Mouse (Mus musculus): ENCODE measurements around the gene Lins1. TPM values are rescaled to one million over a fixed set of nuclear protein-coding genes. Genes with fewer than 3 reads are reported as not detected.
A peak's percentile ranks its signal among the peaks of the same experiment; 100 is the strongest.

Lins1 gene
- polyA plus RNA-seq, 1 experiment, result 9.6 TPM

- H3K4me3 ChIP-seq (ENCODE audit: control insufficient read depth, low read depth, low read length), result peak overlapping the region; percentile 85
- TF ChIP-seq POLR2A (IDR thresholded peaks at IDR 0.05; ENCODE audit: control insufficient read depth, low read depth, low read length) (no peak), CTCF (IDR thresholded peaks at IDR 0.05; ENCODE audit: control insufficient read depth, insufficient read depth, insufficient replicate concordance, low read depth, low read length) (no peak)
- peaks cover 3% of the 10 kb centered on the region; the same call in 1 of the 2 replicates for H3K4me1 ChIP-seq (ENCODE audit: control insufficient read depth, insufficient read depth, low read length)
- 0 out of 2 replicates have a peak overlapping the region, but pooled peaks have one; percentile 43 for H3K27ac ChIP-seq (ENCODE audit: control insufficient read depth, insufficient read depth, low read depth, low read length)
- H3K27me3 ChIP-seq (ENCODE audit: control insufficient read depth, insufficient read depth, low read length), result no peaks in the 10 kb centered on the region
- H3K36me3 ChIP-seq (ENCODE audit: control insufficient read depth, insufficient read depth, low read length), result no peaks in the 10 kb centered on the region
Measured at GRCm38 (mm10) chr7:66688721-66689120, 968 bp upstream of the Lins1 start.

GRCm38 (mm10) chr7:66689294-66689619 is 432 bp upstream of the Lins1 start, which contains the start of gene Asb7:
Gene Asb7, minus strand, starts transcription at chr7:66689596.
- TF ChIP-seq CTCF (IDR thresholded peaks at IDR 0.05; ENCODE audit: control insufficient read depth, insufficient read depth, insufficient replicate concordance, low read depth, low read length) (no peak), POLR2A (IDR thresholded peaks at IDR 0.05; ENCODE audit: control insufficient read depth, low read depth, low read length) (0 out of 2 replicates have a peak, but pooled peaks have one; percentile 2)
- Histone ChIP-seq H3K36me3 (ENCODE audit: control insufficient read depth, insufficient read depth, low read length) (no peaks in the 10 kb centered on the region), H3K27ac (ENCODE audit: control insufficient read depth, insufficient read depth, low read depth, low read length) (peak within 1 kb of the TSS; percentile 73), H3K27me3 (ENCODE audit: control insufficient read depth, insufficient read depth, low read length) (no peaks in the 10 kb centered on the region), H3K4me3 (ENCODE audit: control insufficient read depth, low read depth, low read length) (peak within 1 kb of the TSS; percentile 85), H3K4me1 (ENCODE audit: control insufficient read depth, insufficient read depth, low read length) (peaks cover 3% of the 10 kb centered on the region; the same call in 1 of the 2 replicates)

GRCm38 (mm10) chr7:66694467-66694866 is 4.8 kb downstream of the Lins1 start:
- Histone ChIP-seq H3K4me3 (ENCODE audit: control insufficient read depth, low read depth, low read length) (no peak overlapping the region), H3K36me3 (ENCODE audit: control insufficient read depth, insufficient read depth, low read length) (no peaks in the 10 kb centered on the region), H3K4me1 (ENCODE audit: control insufficient read depth, insufficient read depth, low read length) (peaks cover 2% of the 10 kb centered on the region; the same call in 1 of the 2 replicates), H3K27ac (ENCODE audit: control insufficient read depth, insufficient read depth, low read depth, low read length) (peak overlapping the region; percentile 42; the same call in 1 of the 2 replicates), H3K27me3 (ENCODE audit: control insufficient read depth, insufficient read depth, low read length) (no peaks in the 10 kb centered on the region)
- no peak for TF ChIP-seq CTCF (IDR thresholded peaks at IDR 0.05; ENCODE audit: control insufficient read depth, insufficient read depth, insufficient replicate concordance, low read depth, low read length)
- TF ChIP-seq POLR2A (IDR thresholded peaks at IDR 0.05; ENCODE audit: control insufficient read depth, low read depth, low read length), result no peak

GRCm38 (mm10) chr7:66702721-66703120 is 13.0 kb downstream of the Lins1 start:
- H3K36me3 ChIP-seq (ENCODE audit: control insufficient read depth, insufficient read depth, low read length), result no peaks in the 10 kb centered on the region
- H3K27ac ChIP-seq (ENCODE audit: control insufficient read depth, insufficient read depth, low read depth, low read length), result no peak overlapping the region
- H3K27me3 ChIP-seq (ENCODE audit: control insufficient read depth, insufficient read depth, low read length), result no peaks in the 10 kb centered on the region
- H3K4me3 ChIP-seq (ENCODE audit: control insufficient read depth, low read depth, low read length), result no peak overlapping the region
- TF ChIP-seq CTCF (IDR thresholded peaks at IDR 0.05; ENCODE audit: control insufficient read depth, insufficient read depth, insufficient replicate concordance, low read depth, low read length) (no peak), POLR2A (IDR thresholded peaks at IDR 0.05; ENCODE audit: control insufficient read depth, low read depth, low read length) (no peak)
- peaks cover 2% of the 10 kb centered on the region; the same call in 1 of the 2 replicates for H3K4me1 ChIP-seq (ENCODE audit: control insufficient read depth, insufficient read depth, low read length)

- Histone ChIP-seq H3K27me3 (ENCODE audit: control insufficient read depth, insufficient read depth, low read length) (no peaks in the 10 kb centered on the region), H3K4me1 (ENCODE audit: control insufficient read depth, insufficient read depth, low read length) (peaks cover 2% of the 10 kb centered on the region; the same call in 1 of the 2 replicates), H3K27ac (ENCODE audit: control insufficient read depth, insufficient read depth, low read depth, low read length) (no peak overlapping the region), H3K36me3 (ENCODE audit: control insufficient read depth, insufficient read depth, low read length) (no peaks in the 10 kb centered on the region), H3K4me3 (ENCODE audit: control insufficient read depth, low read depth, low read length) (no peak overlapping the region)
- TF ChIP-seq CTCF (IDR thresholded peaks at IDR 0.05; ENCODE audit: control insufficient read depth, insufficient read depth, insufficient replicate concordance, low read depth, low read length), result no peak
- TF ChIP-seq POLR2A (IDR thresholded peaks at IDR 0.05; ENCODE audit: control insufficient read depth, low read depth, low read length), result no peak
Measured at GRCm38 (mm10) chr7:66704631-66705030, 14.9 kb downstream of the Lins1 start.

- Histone ChIP-seq H3K27ac (ENCODE audit: control insufficient read depth, insufficient read depth, low read depth, low read length) (no peak overlapping the region), H3K36me3 (ENCODE audit: control insufficient read depth, insufficient read depth, low read length) (no peaks in the 10 kb centered on the region), H3K27me3 (ENCODE audit: control insufficient read depth, insufficient read depth, low read length) (no peaks in the 10 kb centered on the region), H3K4me1 (ENCODE audit: control insufficient read depth, insufficient read depth, low read length) (no peaks in the 10 kb centered on the region), H3K4me3 (ENCODE audit: control insufficient read depth, low read depth, low read length) (no peak overlapping the region)
- TF ChIP-seq CTCF (IDR thresholded peaks at IDR 0.05; ENCODE audit: control insufficient read depth, insufficient read depth, insufficient replicate concordance, low read depth, low read length), result no peak
- no peak for TF ChIP-seq POLR2A (IDR thresholded peaks at IDR 0.05; ENCODE audit: control insufficient read depth, low read depth, low read length)
Measured at GRCm38 (mm10) chr7:66711166-66711565, 21.5 kb downstream of the Lins1 start.

DNA sequence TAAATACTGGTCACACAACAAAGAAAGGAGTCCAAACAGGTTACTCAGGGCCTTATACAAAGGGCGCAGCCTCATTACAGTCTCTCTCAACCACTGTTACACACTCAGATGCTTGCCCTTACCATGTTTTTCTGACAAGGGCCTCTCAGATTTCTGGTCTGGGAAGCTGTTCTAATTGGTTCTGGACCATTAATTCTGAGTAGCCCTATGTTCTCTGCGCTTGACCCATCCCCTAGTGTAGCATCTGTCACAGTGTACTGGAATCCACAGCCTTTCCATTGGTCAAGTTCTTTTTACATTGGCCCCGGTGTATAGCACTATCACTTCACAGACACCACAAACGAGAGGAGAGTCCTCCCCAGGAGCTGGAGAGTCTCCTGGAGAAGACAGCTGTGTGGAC is 34.8 kb downstream of the Lins1 start:
- Histone ChIP-seq H3K36me3 (ENCODE audit: control insufficient read depth, insufficient read depth, low read length) (no peaks in the 10 kb centered on the region), H3K4me3 (ENCODE audit: control insufficient read depth, low read depth, low read length) (no peak overlapping the region), H3K27ac (ENCODE audit: control insufficient read depth, insufficient read depth, low read depth, low read length) (no peak overlapping the region), H3K27me3 (ENCODE audit: control insufficient read depth, insufficient read depth, low read length) (no peaks in the 10 kb centered on the region), H3K4me1 (ENCODE audit: control insufficient read depth, insufficient read depth, low read length) (no peaks in the 10 kb centered on the region)
- TF ChIP-seq CTCF (IDR thresholded peaks at IDR 0.05; ENCODE audit: control insufficient read depth, insufficient read depth, insufficient replicate concordance, low read depth, low read length) (no peak), POLR2A (IDR thresholded peaks at IDR 0.05; ENCODE audit: control insufficient read depth, low read depth, low read length) (no peak)
